Mouse (Mus musculus) kidney, postnatal 0 days (tissue): ENCODE measurements at regions not wholly inside any gene's neighbourhood (a gene's known extent, or its start where the extent isn't known, plus 50 kb on each side); places are given as distances from the start of the nearest gene placed in this dataset.

Source experiments
- ATAC-seq: fragments of 200-750 bp; cut with Nextera tagmentation; replicated peaks from 2 replicates; pipeline ENCODE4 v1.8.0; 2017; ENCODE audit warnings: low read depth, moderate number of reproducible peaks, moderate TSS enrichment, moderate library complexity; ENCODE audit not compliant: low FRiP score
- DNase-seq: peaks from one replicate; pipeline ENCODE4 v3.0.0-alpha.2; 2016; ENCODE audit warnings: low spot score
- H3K27ac ChIP-seq: fragments of 300-500 bp; sonication (generic); 2 replicates; pipeline ENCODE4 v1.5.1; 2014; ENCODE audit warnings: mild to moderate bottlenecking
- H3K27me3 ChIP-seq: fragments of 300-500 bp; sonication (generic); 2 replicates; pipeline ENCODE4 v1.6.1; 2014; ENCODE audit warnings: low read length, mixed read lengths; ENCODE audit not compliant: insufficient read depth
- H3K36me3 ChIP-seq: fragments of 300-500 bp; sonication (generic); 2 replicates; pipeline ENCODE4 v1.6.1; 2014; ENCODE audit warnings: low read length, mixed read lengths; ENCODE audit not compliant: insufficient read depth
- H3K4me1 ChIP-seq: fragments of 300-500 bp; sonication (generic); replicated peaks from 2 replicates; pipeline ENCODE4 v1.6.1; 2014; ENCODE audit warnings: antibody characterized with exemption, low read length, mixed read lengths; ENCODE audit not compliant: insufficient read depth
- H3K4me2 ChIP-seq: fragments of 300-500 bp; sonication (generic); 2 replicates; pipeline ENCODE4 v1.6.1; 2014; ENCODE audit warnings: mild to moderate bottlenecking, low read length, moderate library complexity, mixed read lengths
- H3K4me3 ChIP-seq: fragments of 300-500 bp; sonication (generic); replicated peaks from 2 replicates; pipeline ENCODE4 v1.5.1; 2014; ENCODE audit warnings: low read depth, low read length
- H3K9ac ChIP-seq: fragments of 300-500 bp; sonication (generic); 2 replicates; pipeline ENCODE4 v1.6.1; 2014; ENCODE audit warnings: low read depth, low read length
- H3K9me3 ChIP-seq: fragments of 300-500 bp; sonication (generic); replicated peaks from 2 replicates; pipeline ENCODE4 v1.6.1; 2016; ENCODE audit warnings: low read length, inconsistent platforms, mixed read lengths
- CTCF ChIP-seq: IDR thresholded peaks from 2 replicates; pipeline ENCODE4 v1.5.1; 2016; ENCODE audit warnings: antibody characterized with exemption, low read depth, mild to moderate bottlenecking, moderate library complexity
- WGBS: fragments of 180-500 bp; shearing (Covaris S2); extraction: QIAGEN DNeasy Blood & Tissue Kit; methylation state at CpG from one replicate; pipeline ENCODE4 v1.1.7; 2014; 5-methylcytosine and 5-hydroxymethylcytosine counted together

DNA sequence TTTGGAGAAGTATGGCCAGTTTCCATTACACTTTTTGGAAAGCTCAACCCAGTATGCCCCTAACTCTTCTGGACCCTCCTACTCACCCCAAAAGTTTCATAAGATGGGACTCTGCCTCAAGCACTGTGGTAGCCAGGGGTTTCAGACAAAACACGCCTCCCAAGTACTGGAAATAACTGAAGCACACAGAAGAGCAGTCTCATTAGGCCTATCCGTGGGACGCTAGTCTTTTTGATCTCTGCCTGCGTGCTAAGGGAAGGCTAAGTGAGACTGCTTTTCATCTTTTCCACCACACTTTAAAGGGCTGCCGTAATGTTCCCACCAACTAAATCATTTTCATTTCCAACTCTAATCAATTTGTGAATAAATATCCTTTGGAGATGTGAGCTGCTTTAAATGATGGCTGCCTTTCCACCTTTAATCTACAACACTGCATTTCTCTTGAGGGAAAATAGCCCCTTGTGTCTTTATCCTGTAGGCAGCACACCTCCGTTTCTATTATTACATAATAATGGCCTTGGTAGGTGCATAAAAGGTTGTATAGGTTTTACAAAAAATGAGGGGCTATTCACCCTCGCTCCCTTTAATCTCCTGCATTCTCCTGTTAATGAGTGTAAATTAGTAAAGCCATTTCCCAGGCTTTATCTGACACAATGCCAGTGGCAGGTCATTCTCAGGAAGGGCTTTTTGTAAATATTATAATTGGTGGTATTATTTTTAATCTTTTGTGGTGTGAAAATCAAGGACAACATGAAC is 65.5 kb upstream of the Cldn18 start:
- ATAC-seq, result no peak
- WGBS, result 43% methylated on average over 7 of the region's 7 CpGs

DNA sequence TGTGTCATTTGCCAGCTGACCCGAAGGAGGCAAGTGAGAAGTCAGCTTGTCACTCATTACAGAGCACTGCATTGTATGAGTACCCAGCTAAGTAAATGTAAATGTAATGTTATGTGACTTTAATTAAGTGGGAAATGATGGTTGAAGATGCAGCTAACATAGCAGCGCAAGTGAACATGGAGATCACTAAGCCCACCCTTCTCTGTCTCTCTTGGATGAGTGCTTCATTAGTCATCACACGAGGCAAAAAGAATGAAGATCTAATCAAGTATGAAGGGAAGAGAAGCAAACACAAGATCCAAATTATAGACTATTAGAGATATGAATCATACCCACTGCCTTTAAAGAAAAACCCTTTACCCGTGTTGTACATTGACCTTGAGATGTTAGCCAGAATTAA is 61.8 kb upstream of the Cldn18 start:
- no peaks in the 10 kb centered on the region for H3K4me1 ChIP-seq
- H3K4me2 ChIP-seq, result no peak overlapping the region
- H3K9ac ChIP-seq, result no peak overlapping the region
- ATAC-seq, result no peak
- no peak overlapping the region for H3K4me3 ChIP-seq
- no peaks in the 10 kb centered on the region for H3K36me3 ChIP-seq
- H3K27ac ChIP-seq, result no peak overlapping the region
- H3K27me3 ChIP-seq, result no peaks in the 10 kb centered on the region
- DNase-seq, result no peak
- H3K9me3 ChIP-seq, result no peaks in the 10 kb centered on the region
- TF ChIP-seq CTCF, result no peak
- WGBS, result 59% methylated on average over 4 of the region's 4 CpGs

More for the DNA sequence above, 65.5 kb upstream of the Cldn18 start:
- DNase-seq, result no peak
- H3K36me3 ChIP-seq, result no peaks in the 10 kb centered on the region
- no peak overlapping the region for H3K4me3 ChIP-seq
- H3K27me3 ChIP-seq, result no peaks in the 10 kb centered on the region
- H3K9me3 ChIP-seq, result no peaks in the 10 kb centered on the region
- H3K27ac ChIP-seq, result no peak overlapping the region
- H3K4me1 ChIP-seq, result no peaks in the 10 kb centered on the region
- H3K9ac ChIP-seq, result no peak overlapping the region
- H3K4me2 ChIP-seq, result no peak overlapping the region
- no peak for TF ChIP-seq CTCF

DNA sequence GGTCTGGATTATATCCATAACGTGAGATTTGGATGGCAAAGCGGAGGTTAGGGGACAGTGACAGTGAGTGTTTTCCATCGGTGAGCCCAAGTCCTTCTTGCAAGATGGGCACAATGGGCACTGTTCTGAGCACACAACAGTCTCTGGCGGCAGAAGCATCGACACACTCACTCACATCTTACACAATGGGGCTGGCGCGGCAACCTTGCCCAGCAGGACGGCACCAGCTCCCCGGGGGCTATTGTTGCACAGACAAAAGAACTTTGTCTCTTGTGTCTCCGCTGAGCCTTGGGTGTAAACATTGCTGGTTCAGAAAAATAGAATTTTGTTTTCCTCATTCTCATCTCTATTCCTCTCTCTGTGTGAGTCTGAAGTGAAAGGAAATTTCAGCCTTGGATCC is 53.6 kb upstream of the Cldn18 start:
- 29% methylated on average over 10 of the region's 10 CpGs for WGBS
- H3K9me3 ChIP-seq, result no peaks in the 10 kb centered on the region

More for the DNA sequence above, 53.6 kb upstream of the Cldn18 start:
- no peak for DNase-seq
- H3K36me3 ChIP-seq, result no peaks in the 10 kb centered on the region
- no peak for TF ChIP-seq CTCF
- H3K4me2 ChIP-seq, result no peak overlapping the region
- H3K27me3 ChIP-seq, result no peaks in the 10 kb centered on the region
- no peaks in the 10 kb centered on the region for H3K4me1 ChIP-seq
- H3K27ac ChIP-seq, result no peak overlapping the region
- H3K4me3 ChIP-seq, result no peak overlapping the region
- H3K9ac ChIP-seq, result no peak overlapping the region
- no peak for ATAC-seq
